Mouse (Mus musculus) forebrain, embryonic 14.5 days (tissue): ENCODE results near the gene Lrrn2. TPM values are rescaled to one million over a fixed set of nuclear protein-coding genes. Genes with fewer than 3 reads are reported as not detected.

Experiments used
- microRNA-seq: library from miRNA; unstranded; fragments of <30 nt; microRNA quantifications from one replicate; pipeline ENCODE4, GENCODE M21; 2016
- polyA plus RNA-seq: library from polyadenylated mRNA; unstranded; fragments of >200 nt; fragmentation: Nextera tagmentation; extraction: Ambion mirVana; gene quantifications from 2 replicates; pipeline ENCODE4 v1.2.1, GENCODE M21; 2014

Gene Lrrn2
- polyA plus RNA-seq, 1 experiment from 2014 or later: 25.2 TPM

Small RNA genes within 50 kb of the gene (microRNA-seq; reads per million reads assigned to microRNA genes)
- gene Gm44300: not detected

Other genes starting within 250 kb of the Lrrn2 start
- 26.9 and 40.3 TPM in 2 replicates for gene Nfasc, start 138.5 kb upstream of the Lrrn2 start, polyA plus RNA-seq
- gene Mdm4, start 150.3 kb downstream of the Lrrn2 start, polyA plus RNA-seq: 35.7 and 47.9 TPM in 2 replicates
- gene Pik3c2b, start 165.4 kb downstream of the Lrrn2 start, polyA plus RNA-seq: 9.6 and 11.6 TPM in 2 replicates